Mouse (Mus musculus): ENCODE measurements around the gene Tmem235.

DNA sequence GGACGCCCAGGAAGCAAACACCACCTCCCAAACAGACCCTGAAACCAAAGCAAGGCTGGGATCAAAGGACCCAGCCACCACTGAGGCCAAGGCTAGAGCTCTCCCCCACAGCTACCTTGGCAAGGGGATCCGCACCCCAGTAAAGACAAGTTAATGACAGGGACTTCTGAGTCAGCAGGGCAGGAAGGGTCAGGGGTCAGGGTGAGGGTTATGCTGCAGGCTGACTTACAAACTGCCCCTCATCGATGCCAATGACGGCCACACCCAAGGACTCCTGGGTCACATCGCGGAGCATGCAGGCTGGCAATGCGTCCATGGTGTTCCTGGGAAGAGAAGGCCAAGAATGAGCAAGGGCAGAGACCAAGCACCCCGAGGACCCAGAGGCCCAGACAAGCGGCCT, 38.7 kb upstream of the Tmem235 start:
- TF ChIP-seq CTCF (IDR thresholded peaks at IDR 0.05; ENCODE audit: extremely low read depth, insufficient read depth, insufficient read length, insufficient replicate concordance): no peak
- no peak for TF ChIP-seq POLR2A (IDR thresholded peaks at IDR 0.05; ENCODE audit: low read depth, low read length)

All from spleen, adult 2 months (tissue).